Mouse (Mus musculus): ENCODE measurements at regions not wholly inside any gene's neighbourhood (a gene's known extent, or its start where the extent isn't known, plus 50 kb on each side); places are given as distances from the start of the nearest gene placed in this dataset.

GRCm38 (mm10) chr9:122437464-122437863 lies 86.1 kb downstream of the Abhd5 start:
- peak; percentile 18 to 23 for DNase-seq

- no peak for DNase-seq
Measured at GRCm38 (mm10) chr9:122446387-122447105, 95.1 kb downstream of the Abhd5 start.

- DNase-seq = no peak
Measured at GRCm38 (mm10) chr9:122447568-122447967, 96.2 kb downstream of the Abhd5 start.

- no peak for DNase-seq
Measured at GRCm38 (mm10) chr9:122448342-122448741, 96.9 kb downstream of the Abhd5 start.

- DNase-seq = no peak
Measured at GRCm38 (mm10) chr9:122450524-122450923, 99.1 kb downstream of the Abhd5 start.

GRCm38 (mm10) chr9:122455301-122455700 lies 103.9 kb downstream of the Abhd5 start:
- DNase-seq = no peak

- DNase-seq = no peak
Measured at GRCm38 (mm10) chr9:122455779-122456178, 104.4 kb downstream of the Abhd5 start.

- DNase-seq = no peak
Measured at GRCm38 (mm10) chr9:122459491-122459890, 108.1 kb downstream of the Abhd5 start.

- no peak for DNase-seq
Measured at GRCm38 (mm10) chr9:122471539-122471938, 120.1 kb downstream of the Abhd5 start.

- peak; percentile 6 to 10 for DNase-seq
Measured at GRCm38 (mm10) chr9:122476356-122476755, 124.9 kb downstream of the Abhd5 start.

- DNase-seq = no peak
Measured at GRCm38 (mm10) chr9:122487001-122487400, 135.6 kb downstream of the Abhd5 start.

GRCm38 (mm10) chr9:122494691-122495090 lies 143.3 kb downstream of the Abhd5 start:
- DNase-seq = no peak

GRCm38 (mm10) chr9:122496482-122496985 lies 145.1 kb downstream of the Abhd5 start:
- no peak for DNase-seq

GRCm38 (mm10) chr9:122501864-122502341 lies 150.5 kb downstream of the Abhd5 start:
- DNase-seq = no peak

- DNase-seq = no peak
Measured at GRCm38 (mm10) chr9:122521569-122521968, 170.2 kb downstream of the Abhd5 start.

- DNase-seq = no peak
Measured at GRCm38 (mm10) chr9:122525621-122526055, 174.2 kb downstream of the Abhd5 start.

- DNase-seq = no peak
Measured at GRCm38 (mm10) chr9:122528267-122528666, 176.9 kb downstream of the Abhd5 start.

GRCm38 (mm10) chr9:122529721-122530120 lies 178.3 kb downstream of the Abhd5 start:
- no peak for DNase-seq

- DNase-seq = peak; percentile 12 to 27
Measured at GRCm38 (mm10) chr9:122531806-122532205, 180.4 kb downstream of the Abhd5 start.

GRCm38 (mm10) chr9:122534121-122534814 lies 182.9 kb downstream of the Abhd5 start:
- DNase-seq = no peak

GRCm38 (mm10) chr9:122534965-122535364 lies 183.6 kb downstream of the Abhd5 start:
- no peak for DNase-seq

- DNase-seq = no peak
Measured at GRCm38 (mm10) chr9:122540091-122540490, 188.7 kb downstream of the Abhd5 start.

- DNase-seq = no peak
Measured at GRCm38 (mm10) chr9:122556051-122556450, 191.1 kb upstream of the Topaz1 start.

GRCm38 (mm10) chr9:122566060-122566459 lies 181.1 kb upstream of the Topaz1 start:
- DNase-seq = no peak
